Mouse (Mus musculus) Patski (cell line): ENCODE data around the gene Apon. TPM values are rescaled to one million over a fixed set of nuclear protein-coding genes. Genes with fewer than 3 reads are reported as not detected.

ENCODE experiments used
- ATAC-seq: fragments of 100-300 bp; one replicate; pipeline ENCODE4 v1.8.0; 2021
- CTCF ChIA-PET: fragments of 350-600 bp; sonication (Branson Sonifier 250); formaldehyde crosslinking; loops from one replicate; lab custom pipeline; 2022; ENCODE audit warnings: inconsistent platforms; lab: Charles Lee
- POLR2A ChIA-PET: fragments of 350-600 bp; sonication (Branson Sonifier 250); formaldehyde crosslinking; loops from one replicate; lab custom pipeline; 2022; ENCODE audit warnings: antibody characterized with exemption, inconsistent platforms; lab: Charles Lee
- DNase-seq: peaks from one replicate; pipeline ENCODE4 v3.0.0-alpha.2; 2011; ENCODE audit warnings: low read depth, low spot score
- H3K27me3 ChIP-seq: fragments of 371-371 bp; one replicate; pipeline ENCODE4 v1.5.1; 2021
- CTCF ChIP-seq: fragments of 100-300 bp; IDR thresholded peaks from one replicate; pipeline ENCODE4 v1.5.1; 2021
- in situ Hi-C: fragments of 300-500 bp; cut with MboI; formaldehyde crosslinking; loops from 3 replicates; pipeline ENCODE4 v1.11.1; 2018; ENCODE audit warnings: low pct_unique_long_range_greater_than_20kb, mixed read lengths
- polyA plus RNA-seq: library from polyadenylated mRNA; unstranded; gene quantifications from one replicate; pipeline ENCODE4 v1.2.3, GENCODE M21; 2021

The Apon gene
- polyA plus RNA-seq, 1 experiment from 2014 or later = 1.4 TPM

GRCm38 (mm10) chr10:128231697-128232419 lies 22.0 kb upstream of the Apon start, which contains the start of gene Timeless:
Gene Timeless, plus strand, starts transcription at chr10:128232065.
- in situ Hi-C loops = no loop called here
- ATAC-seq (peak; percentile 58), DNase-seq (peak; percentile 64)
- CTCF ChIA-PET = interaction anchor here (0.9 to 2.0 kb wide), 8 partner anchors 11 to 69 kb away, joined by 3 to 8 read pairs (median 4); no protein-coding TSS in a partner anchor
- POLR2A ChIA-PET = interaction anchor here (0.8 to 1.8 kb wide), 2 partner anchors 14 to 147 kb away, joined by 3 to 4 read pairs; no protein-coding TSS in a partner anchor
- no peaks in the 10 kb centered on the region for H3K27me3 ChIP-seq
- no peak for TF ChIP-seq CTCF

- DNase-seq = peak; percentile 50
- ChIA-PET POLR2A (interaction anchor here (0.8 to 1.8 kb wide), 3 partner anchors 15 to 146 kb away, joined by 3 to 6 read pairs (median 4); no protein-coding TSS in a partner anchor), CTCF (interaction anchor here (0.9 to 2.0 kb wide), 10 partner anchors 10 to 68 kb away, joined by 3 to 8 read pairs (median 4); partner anchors contain the start of gene Apof)
- in situ Hi-C loops = no loop called here
- ATAC-seq = peak; percentile 14
- TF ChIP-seq CTCF = peak; percentile 83
- no peaks in the 10 kb centered on the region for H3K27me3 ChIP-seq
Observed at GRCm38 (mm10) chr10:128232420-128232985, 21.4 kb upstream of the Apon start.

GRCm38 (mm10) chr10:128236321-128236720 lies 17.6 kb upstream of the Apon start:
- POLR2A ChIA-PET = no interaction called here
- H3K27me3 ChIP-seq = no peaks in the 10 kb centered on the region
- CTCF ChIA-PET = no interaction called here
- ATAC-seq (no peak), DNase-seq (no peak)
- in situ Hi-C loops = no loop called here
- no peak for TF ChIP-seq CTCF

- ChIA-PET CTCF (no interaction called here), POLR2A (no interaction called here)
- ATAC-seq (no peak), DNase-seq (no peak)
- in situ Hi-C loops = no loop called here
- H3K27me3 ChIP-seq = no peaks in the 10 kb centered on the region
- TF ChIP-seq CTCF = no peak
Observed at GRCm38 (mm10) chr10:128237807-128238480, 16.0 kb upstream of the Apon start.

- CTCF ChIA-PET = interaction anchor here (0.9 kb wide), 1 partner anchor 96 kb away, joined by 3 read pairs; no protein-coding TSS in a partner anchor
- ATAC-seq = no peak
- no peak for TF ChIP-seq CTCF
- DNase-seq = no peak
- no peaks in the 10 kb centered on the region for H3K27me3 ChIP-seq
- POLR2A ChIA-PET = no interaction called here
- in situ Hi-C loops = no loop called here
Observed at GRCm38 (mm10) chr10:128239140-128239539, 14.8 kb upstream of the Apon start.

GRCm38 (mm10) chr10:128240131-128240530 lies 13.8 kb upstream of the Apon start:
- POLR2A ChIA-PET = no interaction called here
- CTCF ChIA-PET = no interaction called here
- no peak for TF ChIP-seq CTCF
- ATAC-seq (no peak), DNase-seq (no peak)
- H3K27me3 ChIP-seq = no peaks in the 10 kb centered on the region
- in situ Hi-C loops = no loop called here

- ATAC-seq (no peak), DNase-seq (no peak)
- no peaks in the 10 kb centered on the region for H3K27me3 ChIP-seq
- TF ChIP-seq CTCF = no peak
- ChIA-PET POLR2A (no interaction called here), CTCF (interaction anchor here (1.6 to 3.1 kb wide), 2 partner anchors 10 to 40 kb away, joined by 3 to 8 read pairs; no protein-coding TSS in a partner anchor)
- in situ Hi-C loops = no loop called here
Observed at GRCm38 (mm10) chr10:128243252-128243651, 10.6 kb upstream of the Apon start.

- no peaks in the 10 kb centered on the region for H3K27me3 ChIP-seq
- TF ChIP-seq CTCF = no peak
- in situ Hi-C loops = no loop called here
- CTCF ChIA-PET = interaction anchor here (3.1 kb wide), 1 partner anchor 11 kb away, joined by 8 read pairs; no protein-coding TSS in a partner anchor
- DNase-seq (no peak), ATAC-seq (no peak)
- POLR2A ChIA-PET = no interaction called here
Observed at GRCm38 (mm10) chr10:128244121-128244520, 9.8 kb upstream of the Apon start.

- in situ Hi-C loops = no loop called here
- no peak for TF ChIP-seq CTCF
- no peaks in the 10 kb centered on the region for H3K27me3 ChIP-seq
- ChIA-PET POLR2A (no interaction called here), CTCF (interaction anchor here (1.0 to 1.7 kb wide), 2 partner anchors 12 to 13 kb away, joined by 3 read pairs; no protein-coding TSS in a partner anchor)
- DNase-seq (no peak), ATAC-seq (no peak)
Observed at GRCm38 (mm10) chr10:128247020-128247732, 6.7 kb upstream of the Apon start.

- ChIA-PET POLR2A (no interaction called here), CTCF (no interaction called here)
- no peak for TF ChIP-seq CTCF
- in situ Hi-C loops = no loop called here
- H3K27me3 ChIP-seq = no peaks in the 10 kb centered on the region
- ATAC-seq (no peak), DNase-seq (no peak)
Observed at GRCm38 (mm10) chr10:128250565-128250964, 3.3 kb upstream of the Apon start.
